Mouse (Mus musculus): ENCODE results near the gene Poc1b. TPM values are rescaled to one million over a fixed set of nuclear protein-coding genes. Genes with fewer than 3 reads are reported as not detected.

Gene Poc1b
- polyA plus RNA-seq, 1 experiment, result 0.49 TPM

GRCm38 (mm10) chr10:99107964-99108363 lies 1.1 kb downstream of the Poc1b start, which contains the start of gene Galnt4:
Gene Galnt4 (plus strand): TSS chr10:99108159.
- Histone ChIP-seq H3K4me1 (ENCODE audit: control insufficient read depth) (peaks cover 36% of the 10 kb centered on the region), H3K4me3 (replicated peaks) (peak within 1 kb of the TSS; percentile 94)
- TF ChIP-seq TAL1 (IDR thresholded peaks at IDR 0.05; ENCODE audit: low read length) (no peak), GATA1 (IDR thresholded peaks at IDR 0.05; ENCODE audit: low read length) (no peak)

DNA sequence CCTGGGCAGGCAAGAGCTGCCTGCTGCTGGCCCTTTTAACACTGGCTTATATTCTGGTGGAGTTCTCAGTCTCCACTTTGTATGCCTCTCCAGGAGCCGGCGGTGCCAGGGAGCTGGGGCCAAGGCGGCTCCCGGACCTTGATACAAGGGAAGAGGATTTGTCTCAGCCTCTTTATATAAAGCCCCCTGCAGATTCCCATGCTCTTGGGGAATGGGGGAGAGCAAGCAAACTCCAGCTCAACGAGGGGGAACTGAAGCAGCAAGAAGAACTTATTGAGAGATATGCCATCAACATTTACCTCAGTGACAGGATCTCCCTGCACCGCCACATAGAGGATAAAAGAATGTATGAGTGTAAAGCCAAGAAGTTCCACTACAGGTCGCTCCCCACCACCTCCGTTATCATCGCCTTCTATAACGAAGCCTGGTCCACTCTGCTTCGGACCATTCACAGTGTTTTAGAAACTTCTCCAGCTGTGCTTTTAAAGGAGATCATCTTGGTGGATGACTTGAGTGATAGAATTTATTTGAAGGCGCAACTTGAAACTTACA lies 1.7 kb downstream of the Poc1b start:
- TF ChIP-seq GATA1 (IDR thresholded peaks at IDR 0.05; ENCODE audit: low read length), result no peak
- H3K4me1 ChIP-seq (ENCODE audit: control insufficient read depth), result peaks cover 36% of the 10 kb centered on the region
- peak overlapping the region; percentile 94 for H3K4me3 ChIP-seq (replicated peaks)
- H3K36me3 ChIP-seq (ENCODE audit: control insufficient read depth), result peaks cover 25% of the 10 kb centered on the region
- H3K27me3 ChIP-seq (ENCODE audit: control insufficient read depth), result no peaks in the 10 kb centered on the region
- H3K9me3 ChIP-seq (ENCODE audit: control insufficient read depth, low read length), result peaks cover 9% of the 10 kb centered on the region

More at GRCm38 (mm10) chr10:99107964-99108363, 1.1 kb downstream of the Poc1b start, which contains the start of gene Galnt4:
- Histone ChIP-seq H3K27me3 (ENCODE audit: control insufficient read depth) (no peaks in the 10 kb centered on the region), H3K9me3 (ENCODE audit: control insufficient read depth, low read length) (peaks cover 9% of the 10 kb centered on the region), H3K36me3 (ENCODE audit: control insufficient read depth) (peaks cover 27% of the 10 kb centered on the region)

DNA sequence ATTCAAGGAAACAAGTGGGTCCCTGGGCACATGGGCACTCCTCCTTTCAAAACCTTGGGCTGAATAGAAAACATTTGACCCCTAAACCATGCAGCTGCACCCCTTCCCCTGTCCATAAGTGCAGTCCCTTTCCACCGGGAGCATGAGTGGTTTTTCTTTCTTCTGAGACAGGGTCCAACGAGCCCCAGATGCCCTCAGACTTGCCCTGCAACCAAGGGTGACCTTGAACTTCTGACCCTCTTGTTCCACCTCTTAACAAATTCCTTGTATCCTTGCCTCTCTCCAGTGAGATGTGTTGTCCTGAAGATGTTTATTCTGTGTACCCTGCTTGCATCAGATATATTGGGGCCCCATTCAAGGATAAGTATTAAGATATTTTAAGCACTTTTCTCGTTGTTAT lies 6.7 kb downstream of the Poc1b start:
- TF ChIP-seq TAL1 (IDR thresholded peaks at IDR 0.05; ENCODE audit: low read length) (no peak), GATA1 (IDR thresholded peaks at IDR 0.05; ENCODE audit: low read length) (no peak)
- Histone ChIP-seq H3K9me3 (ENCODE audit: control insufficient read depth, low read length) (peaks cover 9% of the 10 kb centered on the region), H3K36me3 (ENCODE audit: control insufficient read depth) (peaks cover 22% of the 10 kb centered on the region), H3K4me1 (ENCODE audit: control insufficient read depth) (peaks cover 16% of the 10 kb centered on the region), H3K27me3 (ENCODE audit: control insufficient read depth) (no peaks in the 10 kb centered on the region), H3K4me3 (replicated peaks) (no peak overlapping the region)

DNA sequence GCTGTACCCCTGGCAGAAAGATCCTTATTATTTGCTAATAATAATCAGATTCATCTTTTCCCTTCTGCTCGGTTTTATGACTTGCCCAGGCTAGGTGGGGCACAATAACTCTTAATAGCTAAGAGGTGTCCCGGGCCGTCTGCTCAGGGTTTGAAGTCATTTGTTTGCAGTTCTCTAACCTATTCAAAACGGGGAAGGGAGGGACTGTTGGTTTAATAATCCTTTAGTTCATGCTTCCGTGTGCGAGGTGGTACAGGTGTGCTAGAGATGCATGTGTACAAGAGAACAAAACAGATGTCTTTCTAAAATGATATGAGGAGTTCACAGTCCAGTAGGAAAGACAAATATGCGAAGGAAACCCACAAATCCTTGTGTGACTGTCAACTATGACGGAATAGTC lies 7.5 kb downstream of the Poc1b start:
- H3K4me3 ChIP-seq (replicated peaks), result no peak overlapping the region
- H3K9me3 ChIP-seq (ENCODE audit: control insufficient read depth, low read length), result peaks cover 5% of the 10 kb centered on the region
- peaks cover 8% of the 10 kb centered on the region for H3K4me1 ChIP-seq (ENCODE audit: control insufficient read depth)
- H3K27me3 ChIP-seq (ENCODE audit: control insufficient read depth), result no peaks in the 10 kb centered on the region
- TF ChIP-seq GATA1 (IDR thresholded peaks at IDR 0.05; ENCODE audit: low read length), result no peak
- peaks cover 15% of the 10 kb centered on the region for H3K36me3 ChIP-seq (ENCODE audit: control insufficient read depth)

DNA sequence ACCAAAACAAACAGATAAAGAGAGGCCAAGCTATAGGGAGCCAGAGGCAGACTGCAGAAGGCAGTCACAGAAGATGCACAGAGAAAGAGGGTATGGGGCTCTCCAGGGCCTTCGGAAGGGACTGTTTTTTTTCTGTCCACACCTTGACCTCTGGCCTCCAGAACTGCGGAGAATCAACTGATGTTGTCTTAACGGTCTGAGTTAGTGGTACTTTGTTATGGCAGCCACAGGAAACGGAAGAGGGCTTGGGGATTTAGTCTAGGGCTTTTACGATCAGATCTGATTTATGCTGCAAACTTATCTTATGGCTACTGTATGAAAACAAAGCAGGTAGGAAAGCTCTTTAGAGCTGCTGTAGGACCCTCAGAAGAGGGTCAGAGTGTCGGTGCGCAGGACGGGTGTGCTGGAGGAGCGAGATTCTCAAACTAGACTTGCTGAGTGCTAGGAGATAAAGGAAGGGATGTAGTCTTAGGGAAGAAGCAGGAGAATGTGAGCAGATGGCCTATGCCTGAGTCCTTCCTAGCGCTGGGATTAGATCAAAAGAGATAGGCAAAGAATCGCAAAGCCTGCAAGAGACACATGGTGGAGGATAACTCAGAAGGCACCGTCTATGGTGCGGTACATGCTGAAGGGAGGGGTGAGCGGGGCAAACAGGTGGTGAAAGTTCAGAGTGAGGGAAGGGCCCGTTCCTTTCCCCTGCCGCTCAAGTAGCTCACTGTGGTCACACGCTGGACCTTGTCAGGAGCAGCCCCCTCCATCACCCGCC lies 8.8 kb downstream of the Poc1b start:
- Histone ChIP-seq H3K9me3 (ENCODE audit: control insufficient read depth, low read length) (no peaks in the 10 kb centered on the region), H3K4me3 (replicated peaks) (no peak overlapping the region), H3K36me3 (ENCODE audit: control insufficient read depth) (peaks cover 4% of the 10 kb centered on the region), H3K4me1 (ENCODE audit: control insufficient read depth) (peaks cover 8% of the 10 kb centered on the region), H3K27me3 (ENCODE audit: control insufficient read depth) (no peaks in the 10 kb centered on the region)
- TF ChIP-seq GATA1 (IDR thresholded peaks at IDR 0.05; ENCODE audit: low read length), result no peak
- no peak for TF ChIP-seq TAL1 (IDR thresholded peaks at IDR 0.05; ENCODE audit: low read length)

DNA sequence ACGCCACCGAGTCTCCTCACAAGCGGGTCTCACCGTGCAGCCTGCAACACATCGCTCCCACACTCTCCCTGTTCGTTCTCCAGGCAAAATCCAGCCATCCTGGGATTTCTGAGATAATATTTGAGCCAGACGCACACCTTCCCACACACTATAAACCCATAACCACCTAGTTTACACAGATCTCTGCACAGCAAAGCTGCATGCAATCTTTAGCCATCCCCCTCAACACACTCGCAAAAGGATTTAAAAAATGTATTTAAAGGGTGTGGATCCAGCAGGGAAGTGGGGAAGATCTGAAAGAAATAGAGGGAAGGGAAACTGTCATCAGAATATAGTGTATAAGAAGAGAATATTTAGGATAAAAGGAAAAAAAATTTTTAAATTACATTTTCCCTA lies 9.4 kb downstream of the Poc1b start:
- H3K27me3 ChIP-seq (ENCODE audit: control insufficient read depth), result no peaks in the 10 kb centered on the region
- H3K9me3 ChIP-seq (ENCODE audit: control insufficient read depth, low read length), result no peaks in the 10 kb centered on the region
- peaks cover 7% of the 10 kb centered on the region for H3K4me1 ChIP-seq (ENCODE audit: control insufficient read depth)
- H3K4me3 ChIP-seq (replicated peaks), result no peak overlapping the region
- TF ChIP-seq GATA1 (IDR thresholded peaks at IDR 0.05; ENCODE audit: low read length), result no peak
- no peak for TF ChIP-seq TAL1 (IDR thresholded peaks at IDR 0.05; ENCODE audit: low read length)
- H3K36me3 ChIP-seq (ENCODE audit: control insufficient read depth), result peaks cover 2% of the 10 kb centered on the region

DNA sequence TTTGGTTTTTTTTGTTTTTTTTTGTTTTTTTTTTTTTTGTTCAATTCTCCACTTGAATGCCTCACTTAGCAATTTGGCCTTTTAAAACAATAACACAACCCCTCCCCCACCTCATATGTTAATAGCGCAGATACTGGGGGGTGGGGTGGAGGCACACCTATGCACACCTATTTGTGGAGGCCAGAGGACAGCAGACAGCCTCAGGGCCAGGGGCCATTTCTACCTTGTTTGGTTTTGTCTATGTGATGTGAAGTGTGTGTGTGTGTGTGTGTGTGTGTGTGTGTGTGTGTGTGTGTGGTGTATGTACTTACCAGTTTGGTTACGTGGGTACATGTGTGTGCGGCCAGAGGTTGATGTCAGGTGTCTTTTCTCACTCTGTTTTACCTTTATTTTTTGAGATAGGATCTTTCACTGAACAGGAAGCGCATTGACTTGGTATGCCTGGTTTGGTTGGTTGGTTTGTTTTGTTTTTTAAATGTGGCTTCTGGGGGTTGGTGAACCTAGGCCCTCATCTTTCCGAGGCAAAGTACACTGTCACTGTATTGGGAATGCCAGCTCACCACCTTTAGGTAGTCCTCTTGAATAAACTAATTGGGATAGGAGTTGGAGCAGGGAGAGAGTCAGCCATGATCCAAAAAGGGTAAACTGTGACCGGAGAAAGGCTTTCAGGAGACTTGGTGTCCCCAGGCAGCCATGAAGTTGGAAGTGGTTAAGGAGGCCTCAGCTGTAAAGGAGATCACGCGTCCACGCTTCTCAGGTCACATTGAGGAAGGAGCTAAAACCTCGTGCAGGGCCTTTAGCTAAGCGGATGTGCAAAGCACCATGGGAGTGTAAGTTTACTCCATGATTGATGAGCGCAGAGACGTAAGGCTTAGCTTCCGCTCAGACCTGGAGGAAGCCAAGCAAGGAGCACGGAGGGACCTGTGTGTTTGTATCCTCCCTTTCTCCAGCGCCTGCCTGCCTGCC lies 10.1 kb downstream of the Poc1b start:
- Histone ChIP-seq H3K36me3 (ENCODE audit: control insufficient read depth) (no peaks in the 10 kb centered on the region), H3K27me3 (ENCODE audit: control insufficient read depth) (no peaks in the 10 kb centered on the region), H3K4me3 (replicated peaks) (no peak overlapping the region), H3K4me1 (ENCODE audit: control insufficient read depth) (peaks cover 5% of the 10 kb centered on the region), H3K9me3 (ENCODE audit: control insufficient read depth, low read length) (no peaks in the 10 kb centered on the region)
- no peak for TF ChIP-seq TAL1 (IDR thresholded peaks at IDR 0.05; ENCODE audit: low read length)
- TF ChIP-seq GATA1 (IDR thresholded peaks at IDR 0.05; ENCODE audit: low read length), result no peak

DNA sequence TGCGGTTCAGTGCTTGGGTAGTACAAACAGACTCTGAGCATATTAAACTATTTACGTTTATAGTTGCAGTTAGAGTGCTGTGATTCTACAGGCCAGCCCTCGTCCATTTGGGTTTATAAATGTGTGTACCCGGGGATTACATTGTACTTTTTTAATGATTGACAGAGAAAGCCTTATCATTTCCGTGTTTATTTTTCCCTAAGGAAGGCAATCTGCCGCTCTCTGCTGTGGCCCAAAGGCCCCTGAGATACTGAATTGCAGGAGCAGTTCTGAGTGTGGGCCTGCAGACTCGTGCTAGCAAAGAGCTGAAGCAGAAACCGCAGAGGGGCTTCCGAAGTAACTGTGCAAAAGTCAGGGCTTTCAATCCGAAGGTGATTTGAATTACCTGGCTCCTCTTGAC lies 11.0 kb downstream of the Poc1b start:
- peaks cover 5% of the 10 kb centered on the region for H3K4me1 ChIP-seq (ENCODE audit: control insufficient read depth)
- no peaks in the 10 kb centered on the region for H3K9me3 ChIP-seq (ENCODE audit: control insufficient read depth, low read length)
- TF ChIP-seq TAL1 (IDR thresholded peaks at IDR 0.05; ENCODE audit: low read length), result no peak
- no peaks in the 10 kb centered on the region for H3K36me3 ChIP-seq (ENCODE audit: control insufficient read depth)
- H3K4me3 ChIP-seq (replicated peaks), result no peak overlapping the region
- H3K27me3 ChIP-seq (ENCODE audit: control insufficient read depth), result no peaks in the 10 kb centered on the region

- Histone ChIP-seq H3K27me3 (ENCODE audit: control insufficient read depth) (no peaks in the 10 kb centered on the region), H3K4me3 (replicated peaks) (no peak overlapping the region), H3K4me1 (ENCODE audit: control insufficient read depth) (peaks cover 5% of the 10 kb centered on the region), H3K36me3 (ENCODE audit: control insufficient read depth) (no peaks in the 10 kb centered on the region), H3K9me3 (ENCODE audit: control insufficient read depth, low read length) (no peaks in the 10 kb centered on the region)
- TF ChIP-seq GATA1 (IDR thresholded peaks at IDR 0.05; ENCODE audit: low read length), result no peak
These were observed 11.9 kb downstream of the Poc1b start for GRCm38 (mm10) chr10:99118697-99119096.
